Mouse (Mus musculus): ENCODE results near the gene Erg. TPM values are rescaled to one million over a fixed set of nuclear protein-coding genes. Genes with fewer than 3 reads are reported as not detected.
A peak's percentile ranks its signal among the peaks of the same experiment; 100 is the strongest.

Gene Erg
- total RNA-seq, 2 experiments from 2014 or later, result 5.5 to 5.6 TPM

GRCm38 (mm10) chr16:95429851-95430250 lies 156.5 kb downstream of the Erg start:
- TF ChIP-seq CTCF (IDR thresholded peaks at IDR 0.05), result no peak
- intact Hi-C loops (cut with DNase I), result no loop called here
- no peak for DNase-seq (ENCODE audit: extremely low spot score in 1 of 2, low spot score in 2 of 2)
- no peak overlapping the region for H3K4me3 ChIP-seq
- H3K27ac ChIP-seq, result no peak overlapping the region

- intact Hi-C loops (cut with DNase I), result no loop called here
- Histone ChIP-seq H3K27ac (no peak overlapping the region), H3K4me3 (no peak overlapping the region)
- TF ChIP-seq CTCF (IDR thresholded peaks at IDR 0.05), result no peak
- no peak for DNase-seq (ENCODE audit: extremely low spot score in 1 of 2, low spot score in 2 of 2)
Measured at GRCm38 (mm10) chr16:95428239-95428638, 158.2 kb downstream of the Erg start.

GRCm38 (mm10) chr16:95427512-95427911 lies 158.9 kb downstream of the Erg start:
- H3K27ac ChIP-seq, result no peak overlapping the region
- DNase-seq (ENCODE audit: extremely low spot score in 1 of 2, low spot score in 2 of 2), result no peak
- TF ChIP-seq CTCF (IDR thresholded peaks at IDR 0.05), result no peak
- intact Hi-C loops (cut with DNase I), result no loop called here
- no peak overlapping the region for H3K4me3 ChIP-seq

GRCm38 (mm10) chr16:95422658-95423073 lies 163.7 kb downstream of the Erg start:
- TF ChIP-seq CTCF (IDR thresholded peaks at IDR 0.05), result no peak
- intact Hi-C loops (cut with DNase I), result no loop called here
- no peak overlapping the region for H3K4me3 ChIP-seq
- H3K27ac ChIP-seq, result no peak overlapping the region
- DNase-seq (ENCODE audit: extremely low spot score in 1 of 2, low spot score in 2 of 2), result no peak

GRCm38 (mm10) chr16:95421235-95421886 lies 165.0 kb downstream of the Erg start:
- TF ChIP-seq CTCF (IDR thresholded peaks at IDR 0.05), result no peak
- Histone ChIP-seq H3K4me3 (no peak overlapping the region), H3K27ac (no peak overlapping the region)
- DNase-seq (ENCODE audit: extremely low spot score in 1 of 2, low spot score in 2 of 2), result no peak
- intact Hi-C loops (cut with DNase I), result no loop called here

- no peak for TF ChIP-seq CTCF (IDR thresholded peaks at IDR 0.05)
- intact Hi-C loops (cut with DNase I), result no loop called here
- DNase-seq (ENCODE audit: extremely low spot score in 1 of 2, low spot score in 2 of 2), result no peak
- H3K4me3 ChIP-seq, result no peak overlapping the region
- H3K27ac ChIP-seq, result no peak overlapping the region
Measured at GRCm38 (mm10) chr16:95415921-95416320, 170.5 kb downstream of the Erg start.

- DNase-seq (ENCODE audit: extremely low spot score in 1 of 2, low spot score in 2 of 2), result no peak
- intact Hi-C loops (cut with DNase I), result no loop called here
- no peak overlapping the region for H3K27ac ChIP-seq
- no peak for TF ChIP-seq CTCF (IDR thresholded peaks at IDR 0.05)
- no peak overlapping the region for H3K4me3 ChIP-seq
Measured at GRCm38 (mm10) chr16:95415372-95415771, 171.0 kb downstream of the Erg start.

- no peak overlapping the region for H3K4me3 ChIP-seq
- DNase-seq (ENCODE audit: extremely low spot score in 1 of 2, low spot score in 2 of 2), result no peak
- TF ChIP-seq CTCF (IDR thresholded peaks at IDR 0.05), result no peak
- intact Hi-C loops (cut with DNase I), result no loop called here
- H3K27ac ChIP-seq, result no peak overlapping the region
Measured at GRCm38 (mm10) chr16:95413401-95413959, 172.9 kb downstream of the Erg start.

- intact Hi-C loops (cut with DNase I), result no loop called here
- no peak for DNase-seq (ENCODE audit: extremely low spot score in 1 of 2, low spot score in 2 of 2)
- Histone ChIP-seq H3K4me3 (no peak overlapping the region), H3K27ac (no peak overlapping the region)
- TF ChIP-seq CTCF (IDR thresholded peaks at IDR 0.05), result no peak
Measured at GRCm38 (mm10) chr16:95408096-95408495, 178.3 kb downstream of the Erg start.

GRCm38 (mm10) chr16:95405496-95405895 lies 180.9 kb downstream of the Erg start:
- intact Hi-C loops (cut with DNase I), result no loop called here

GRCm38 (mm10) chr16:95403453-95403852 lies 182.9 kb downstream of the Erg start:
- TF ChIP-seq CTCF (IDR thresholded peaks at IDR 0.05), result no peak
- H3K27ac ChIP-seq, result no peak overlapping the region
- intact Hi-C loops (cut with DNase I), result no loop called here
- no peak for DNase-seq (ENCODE audit: extremely low spot score in 1 of 2, low spot score in 2 of 2)
- H3K4me3 ChIP-seq, result no peak overlapping the region

More at GRCm38 (mm10) chr16:95405496-95405895, 180.9 kb downstream of the Erg start:
- H3K27ac ChIP-seq, result no peak overlapping the region
- no peak for TF ChIP-seq CTCF (IDR thresholded peaks at IDR 0.05)
- no peak overlapping the region for H3K4me3 ChIP-seq
- DNase-seq (ENCODE audit: extremely low spot score in 1 of 2, low spot score in 2 of 2), result no peak

- no peak for DNase-seq (ENCODE audit: extremely low spot score in 1 of 2, low spot score in 2 of 2)
- intact Hi-C loops (cut with DNase I), result no loop called here
- H3K27ac ChIP-seq, result no peak overlapping the region
- TF ChIP-seq CTCF (IDR thresholded peaks at IDR 0.05), result no peak
- no peak overlapping the region for H3K4me3 ChIP-seq
Measured at GRCm38 (mm10) chr16:95401869-95402268, 184.5 kb downstream of the Erg start.

GRCm38 (mm10) chr16:95398761-95399343 lies 187.5 kb downstream of the Erg start:
- peak; percentile 34 for DNase-seq (ENCODE audit: extremely low spot score in 1 of 2, low spot score in 2 of 2)
- H3K27ac ChIP-seq, result no peak overlapping the region
- intact Hi-C loops (cut with DNase I), result no loop called here
- no peak for TF ChIP-seq CTCF (IDR thresholded peaks at IDR 0.05)
- no peak overlapping the region for H3K4me3 ChIP-seq
